Mouse (Mus musculus): ENCODE results near the gene Krtap19-3.

The Krtap19-3 gene

GRCm38 (mm10) chr16:88877938-88878337 lies at the start of gene Krtap19-3:
Gene Krtap19-3 (minus strand): TSS chr16:88878038.
- DNase-seq (ENCODE audit: low spot score) = no peak

- DNase-seq (ENCODE audit: low spot score) = no peak
These were observed 18.5 kb upstream of the Krtap19-3 start, which contains the start of gene Krtap19-5 for GRCm38 (mm10) chr16:88896357-88896756. Gene Krtap19-5 (minus strand): TSS chr16:88896457.

GRCm38 (mm10) chr16:88886870-88887269 lies 9.0 kb upstream of the Krtap19-3 start:
- DNase-seq (ENCODE audit: low spot score) = no peak

- DNase-seq (ENCODE audit: low spot score) = no peak
These were observed 7.2 kb upstream of the Krtap19-3 start, which contains the start of gene Krtap19-4 for GRCm38 (mm10) chr16:88884989-88885388. Gene Krtap19-4 (minus strand): TSS chr16:88885089.

- no peak for DNase-seq (ENCODE audit: low spot score)
These were observed 3.7 kb downstream of the Krtap19-3 start, which contains the start of gene Krtap19-2 for GRCm38 (mm10) chr16:88874169-88874568. Gene Krtap19-2 (minus strand): TSS chr16:88874269.

- no peak for DNase-seq (ENCODE audit: low spot score)
These were observed 8.5 kb downstream of the Krtap19-3 start, which contains the start of gene Krtap19-1 for GRCm38 (mm10) chr16:88869311-88869710. Gene Krtap19-1 (minus strand): TSS chr16:88869411.

- DNase-seq (ENCODE audit: low spot score) = no peak
These were observed 12.9 kb downstream of the Krtap19-3 start for GRCm38 (mm10) chr16:88864887-88865407.

GRCm38 (mm10) chr16:88851450-88851849 lies 26.4 kb downstream of the Krtap19-3 start:
- no peak for DNase-seq (ENCODE audit: low spot score)

- DNase-seq (ENCODE audit: low spot score) = no peak
These were observed 29.3 kb downstream of the Krtap19-3 start for GRCm38 (mm10) chr16:88848558-88848957.

- no peak for DNase-seq (ENCODE audit: low spot score)
These were observed 30.5 kb downstream of the Krtap19-3 start for GRCm38 (mm10) chr16:88847363-88847762.
